Mouse (Mus musculus) erythroblast, adult 5-6 weeks (primary cell): Measurements from ENCODE around the gene Kif6. TPM values are rescaled to one million over a fixed set of nuclear protein-coding genes. Genes with fewer than 3 reads are reported as not detected.

ENCODE experiments used
- ATAC-seq: replicated peaks from 2 replicates; pipeline ENCODE4 v1.8.0; 2016; ENCODE audit warnings: moderate number of reproducible peaks, mild to moderate bottlenecking, moderate TSS enrichment, inconsistent platforms; ENCODE audit not compliant: poor library complexity, low FRiP score, severe bottlenecking
- total RNA-seq, 2 experiments: library from RNA; stranded (forward) in 1 of 2; stranded (reverse) in 1 of 2; fragments of 150-400 nt in 1 of 2; fragments of 200-764, 138-1000 nt in 1 of 2; gene quantifications; 2 replicates each; pipeline versions ENCODE4 v1.2.3 to v1.2.4; 2015 to 2017; ENCODE audit warnings: low replicate concordance in 2 of 2

Kif6 gene
- total RNA-seq, 2 experiments from 2014 or later: not detected

DNA sequence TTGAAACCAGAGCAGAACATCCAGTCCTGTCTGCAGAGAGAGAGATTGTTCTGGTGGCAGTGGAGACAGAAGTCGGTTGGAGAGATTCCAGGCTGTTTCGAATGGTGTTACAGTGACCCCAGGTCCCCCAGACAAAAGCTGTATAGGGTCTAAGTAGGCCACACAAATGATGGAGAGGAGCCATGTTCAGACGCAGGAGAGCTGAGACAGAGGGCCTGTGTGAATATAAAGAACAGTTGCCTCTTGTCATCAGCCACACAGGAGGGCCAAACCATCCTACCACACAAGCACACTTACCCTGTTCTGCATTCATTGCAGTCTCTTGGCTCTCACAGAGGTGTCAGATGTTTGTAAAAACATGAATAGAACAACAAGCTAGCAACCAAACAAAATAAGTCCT lies 37.4 kb downstream of the Kif6 start:
- ATAC-seq: no peak

DNA sequence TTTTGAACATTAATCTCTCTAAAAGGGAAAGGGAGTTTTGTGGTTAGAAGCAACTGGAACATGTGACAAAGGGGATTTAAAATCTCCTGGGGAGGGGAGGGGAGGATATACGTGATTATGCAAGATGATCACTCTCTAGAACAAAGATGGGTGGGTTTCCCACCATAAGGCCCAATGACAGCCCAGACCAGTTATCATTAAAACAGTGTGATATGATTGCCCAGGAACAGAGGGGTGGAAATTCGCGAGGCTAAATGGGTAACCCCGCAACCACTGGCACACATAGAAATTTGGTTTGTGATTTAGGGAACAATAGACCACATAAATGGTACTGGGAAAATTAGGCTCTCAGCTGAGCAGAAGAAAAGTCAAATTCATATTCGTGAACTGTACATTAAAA lies 37.9 kb downstream of the Kif6 start:
- no peak for ATAC-seq

DNA sequence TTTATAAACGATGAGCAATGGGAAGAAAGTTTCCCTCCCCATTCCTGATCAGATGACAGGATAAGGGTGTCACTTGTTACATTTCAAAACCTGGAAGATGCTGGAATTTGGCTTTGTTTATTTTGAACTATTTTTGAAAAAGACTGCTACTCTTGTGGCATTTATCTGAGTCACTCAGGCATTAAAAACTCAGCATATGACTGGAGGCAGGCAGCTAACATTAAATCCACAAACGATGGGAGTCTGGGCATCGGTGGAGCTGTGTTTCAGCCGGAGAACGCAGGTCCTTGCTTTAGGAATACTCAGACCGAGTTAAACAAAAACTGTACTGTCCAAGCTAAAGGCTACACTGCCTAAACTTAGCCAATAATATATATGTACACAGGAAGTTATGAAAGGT lies 46.7 kb downstream of the Kif6 start:
- ATAC-seq: no peak

DNA sequence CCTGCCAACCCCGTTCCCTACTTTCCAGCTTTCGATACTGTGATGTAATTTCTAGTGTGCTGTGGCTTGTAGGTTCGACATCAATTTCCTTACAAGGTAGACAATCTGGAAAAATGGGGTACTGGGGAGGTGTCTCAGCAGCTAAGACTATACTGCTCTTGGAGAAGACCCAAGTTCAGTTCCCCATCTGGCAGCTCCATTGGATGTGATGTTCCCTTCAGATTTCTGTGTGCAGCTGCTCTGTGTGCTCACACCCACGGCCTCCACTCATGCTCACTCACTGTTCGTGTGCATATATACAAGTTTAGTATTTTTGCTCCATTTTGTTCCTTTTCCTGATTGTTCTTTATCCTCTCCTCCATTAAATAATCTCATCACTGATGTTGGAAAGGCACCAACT lies 51.8 kb downstream of the Kif6 start:
- ATAC-seq: no peak

DNA sequence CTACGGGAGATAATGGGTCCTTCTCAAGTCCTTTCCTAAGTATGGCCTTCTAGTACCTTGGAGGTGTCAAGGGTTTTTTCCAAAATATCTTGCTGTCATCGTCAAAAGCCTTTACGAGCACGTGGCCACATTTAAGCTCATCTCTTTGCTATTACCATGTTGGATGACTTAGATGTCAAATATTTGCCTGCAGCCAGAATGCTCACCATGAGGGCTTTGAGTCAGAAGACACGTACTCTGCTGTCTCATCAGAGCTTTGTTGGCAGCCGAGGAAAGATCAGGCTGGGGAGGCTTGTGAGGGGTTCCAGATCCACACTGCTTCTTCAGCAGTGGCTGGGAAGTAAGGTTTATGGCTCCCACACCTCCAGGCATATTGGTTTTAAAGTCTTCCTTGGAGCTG lies 53.4 kb downstream of the Kif6 start:
- no peak for ATAC-seq

DNA sequence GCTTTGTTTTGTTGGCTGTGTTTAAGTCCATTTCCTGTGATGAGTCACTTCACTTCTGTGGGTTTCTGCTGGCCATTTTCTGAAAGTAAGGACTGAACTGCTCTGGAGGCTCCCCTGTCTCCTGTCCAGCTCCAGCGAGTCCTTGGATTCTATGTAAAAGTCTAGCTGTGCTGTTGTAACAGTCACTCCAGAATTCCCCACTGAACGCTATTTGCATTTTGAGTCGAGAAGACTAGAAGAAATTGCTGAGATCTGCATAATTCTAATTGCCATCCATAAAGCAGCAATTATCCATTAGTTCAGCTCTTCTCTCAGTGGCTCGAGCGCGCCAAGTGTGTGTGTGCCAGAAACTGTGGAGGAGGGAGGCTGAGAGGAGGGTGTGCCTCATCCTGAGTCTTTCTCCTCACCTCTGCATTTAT lies 57.0 kb downstream of the Kif6 start:
- no peak for ATAC-seq

DNA sequence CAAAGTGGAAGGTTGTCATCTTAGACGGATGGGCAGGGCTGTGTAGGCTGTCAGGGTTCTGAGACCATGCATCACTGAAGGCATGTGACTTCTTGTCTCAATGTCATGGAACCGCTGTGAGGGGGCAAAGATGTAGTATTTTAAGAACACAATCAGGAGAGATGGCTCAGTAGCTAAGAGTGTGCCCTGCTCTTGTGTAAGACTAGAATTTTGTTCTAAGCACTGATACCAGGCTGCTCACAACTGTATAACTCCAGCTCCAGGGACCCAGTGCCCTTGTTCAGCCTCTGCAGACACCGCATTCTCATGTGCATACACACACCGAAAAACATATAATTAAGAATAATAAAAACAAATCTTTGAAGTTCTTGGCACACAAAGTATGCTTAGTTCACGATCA lies 57.5 kb downstream of the Kif6 start:
- ATAC-seq: no peak

DNA sequence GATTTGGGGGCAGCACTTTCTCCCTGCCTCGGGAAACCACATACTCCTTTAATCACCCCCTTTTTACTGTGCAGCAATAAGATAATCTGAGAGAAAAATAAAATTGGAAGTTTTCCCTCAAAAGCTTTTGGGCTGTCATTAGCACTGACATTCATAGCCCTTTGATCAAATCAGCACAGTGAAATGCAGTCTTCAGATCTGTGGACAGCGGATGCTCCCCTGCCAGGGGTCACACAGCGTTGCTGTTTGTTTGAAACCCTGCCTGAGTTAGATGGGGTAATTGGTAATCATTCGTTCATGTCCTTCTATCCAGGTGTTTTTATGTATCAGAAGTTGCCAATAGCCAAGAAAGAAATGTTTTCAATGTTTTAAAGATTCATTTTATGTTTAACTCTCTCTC lies 60.7 kb downstream of the Kif6 start:
- no peak for ATAC-seq

DNA sequence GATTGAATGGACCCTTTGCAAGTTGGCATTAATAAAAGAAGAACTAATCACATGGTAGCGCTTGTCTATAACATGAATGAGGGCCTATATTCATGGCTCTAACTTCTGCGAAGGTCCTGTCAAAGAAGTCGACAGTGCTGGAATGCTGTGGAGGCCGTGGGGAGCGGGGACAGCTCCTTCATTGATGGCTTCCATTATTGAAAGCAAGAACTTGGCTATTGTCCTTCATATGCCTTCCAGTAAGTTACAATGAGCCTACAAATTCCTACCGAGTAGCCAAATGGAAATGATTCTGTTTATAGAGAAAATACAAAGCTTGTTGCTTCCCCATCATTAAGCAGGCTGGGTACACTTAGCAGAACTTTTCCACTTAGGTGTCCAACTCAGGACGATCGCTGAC lies 66.5 kb downstream of the Kif6 start:
- ATAC-seq: no peak

DNA sequence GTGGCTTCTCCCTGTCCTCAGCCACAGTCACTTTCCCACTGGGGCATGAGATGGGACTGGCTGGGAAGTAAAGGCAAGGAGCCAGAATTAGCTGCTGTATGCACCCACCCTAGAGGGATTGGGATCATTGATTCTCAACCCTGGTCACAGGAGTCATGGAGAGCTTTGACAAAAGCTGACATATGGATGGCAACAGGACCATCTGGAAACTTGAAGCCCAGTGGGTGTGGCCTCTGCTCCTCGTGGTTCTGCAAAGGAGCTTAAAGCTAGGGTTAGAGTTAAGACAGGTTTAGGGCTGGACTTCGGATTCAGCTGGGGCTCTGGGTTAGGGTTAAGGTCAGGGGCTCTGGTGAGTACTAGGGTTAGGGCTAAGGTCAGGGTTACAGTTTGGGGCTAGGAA lies 69.2 kb downstream of the Kif6 start:
- ATAC-seq: no peak

DNA sequence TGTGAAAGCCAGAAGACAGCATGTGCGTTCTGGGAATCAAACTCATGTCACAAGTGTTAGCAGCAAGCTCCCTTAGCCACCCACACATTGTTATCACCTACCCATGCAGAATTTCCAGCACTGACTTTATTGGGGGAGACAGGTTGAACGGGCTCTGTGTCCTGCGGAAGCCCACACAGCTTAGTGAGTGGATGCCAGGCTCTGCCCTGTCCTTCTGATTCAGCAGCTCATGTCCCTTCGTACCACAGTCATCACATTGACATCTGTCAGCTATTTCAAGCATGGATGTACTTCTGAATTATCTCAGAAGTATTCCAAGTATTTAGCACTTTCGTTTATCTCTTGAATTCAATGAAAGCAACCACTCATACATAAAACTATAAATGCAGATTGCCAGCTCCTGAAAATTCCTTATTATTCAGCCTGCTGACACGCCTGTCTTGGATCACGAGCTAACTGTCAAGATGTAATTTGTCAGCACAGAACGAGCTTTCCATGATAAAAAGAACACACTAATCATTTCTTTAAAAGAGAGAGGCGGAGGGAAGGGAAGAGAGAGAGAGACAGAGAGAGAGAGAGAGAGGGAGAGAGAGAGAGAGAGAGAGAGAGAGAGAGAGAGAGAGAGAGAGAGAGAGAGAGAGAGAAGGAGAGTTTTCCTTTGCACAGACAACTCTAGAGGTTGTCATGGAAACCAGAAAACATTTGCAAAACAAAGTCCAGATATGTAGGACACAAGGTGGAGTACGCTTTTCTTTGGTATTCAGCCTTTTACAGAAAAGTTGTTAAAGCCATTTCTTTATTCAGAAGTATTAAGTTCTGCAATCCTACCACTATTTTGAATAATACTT lies 75.9 kb downstream of the Kif6 start:
- no peak for ATAC-seq

DNA sequence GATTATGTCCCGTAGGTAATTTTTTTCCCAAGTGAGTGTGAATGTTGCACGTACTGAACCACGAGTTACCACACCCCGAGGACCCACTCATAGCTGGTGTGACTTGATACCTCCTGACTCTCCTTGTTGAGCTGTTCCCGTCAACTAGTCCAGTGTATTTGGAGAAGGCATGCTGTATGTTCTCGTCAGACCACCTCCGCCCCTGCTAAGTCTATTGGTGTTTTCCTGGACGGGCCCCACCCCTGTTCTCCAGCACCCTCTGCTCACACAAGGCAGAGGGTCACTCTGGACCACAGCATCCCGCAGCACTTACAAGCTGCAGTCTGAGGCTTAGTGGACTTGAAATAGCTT lies 76.5 kb downstream of the Kif6 start:
- no peak for ATAC-seq

DNA sequence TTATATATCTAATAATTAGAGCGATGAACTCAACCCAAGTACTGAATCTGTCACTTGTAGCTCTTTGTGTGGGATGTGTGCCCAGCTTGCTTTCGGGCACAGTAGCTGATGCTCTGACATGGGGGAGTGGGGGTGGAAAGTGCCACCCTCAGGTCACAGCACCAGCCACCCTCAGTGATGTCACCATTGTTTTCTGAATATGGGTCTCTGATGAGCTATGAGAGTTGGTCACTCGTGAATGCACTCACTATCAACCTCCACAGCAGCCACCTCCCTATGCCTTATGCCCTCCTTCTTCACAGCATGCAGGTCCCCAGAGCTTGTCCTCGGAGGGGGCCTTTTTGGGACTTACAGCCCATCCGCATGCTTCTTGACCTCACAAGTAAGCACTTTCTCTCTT lies 78.3 kb downstream of the Kif6 start:
- no peak for ATAC-seq

DNA sequence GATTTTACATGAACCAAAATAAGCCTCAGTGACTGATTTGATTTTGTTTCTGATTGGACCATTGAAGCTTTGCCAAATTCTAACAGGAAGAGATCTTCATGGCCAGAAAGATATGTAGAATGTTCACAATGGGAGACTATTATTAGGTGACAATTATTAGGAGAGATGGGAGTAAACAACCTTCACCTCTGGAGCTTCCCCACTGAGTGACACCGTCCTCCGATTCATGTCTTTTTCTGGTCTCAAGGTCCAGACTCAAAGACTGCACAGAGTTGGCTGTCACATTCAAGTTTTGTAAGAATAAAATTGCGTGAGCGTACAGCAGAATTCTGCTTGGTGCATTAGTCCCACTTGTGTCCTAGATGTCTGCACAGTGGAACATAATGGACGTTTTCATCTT lies 82.3 kb downstream of the Kif6 start:
- ATAC-seq: no peak

DNA sequence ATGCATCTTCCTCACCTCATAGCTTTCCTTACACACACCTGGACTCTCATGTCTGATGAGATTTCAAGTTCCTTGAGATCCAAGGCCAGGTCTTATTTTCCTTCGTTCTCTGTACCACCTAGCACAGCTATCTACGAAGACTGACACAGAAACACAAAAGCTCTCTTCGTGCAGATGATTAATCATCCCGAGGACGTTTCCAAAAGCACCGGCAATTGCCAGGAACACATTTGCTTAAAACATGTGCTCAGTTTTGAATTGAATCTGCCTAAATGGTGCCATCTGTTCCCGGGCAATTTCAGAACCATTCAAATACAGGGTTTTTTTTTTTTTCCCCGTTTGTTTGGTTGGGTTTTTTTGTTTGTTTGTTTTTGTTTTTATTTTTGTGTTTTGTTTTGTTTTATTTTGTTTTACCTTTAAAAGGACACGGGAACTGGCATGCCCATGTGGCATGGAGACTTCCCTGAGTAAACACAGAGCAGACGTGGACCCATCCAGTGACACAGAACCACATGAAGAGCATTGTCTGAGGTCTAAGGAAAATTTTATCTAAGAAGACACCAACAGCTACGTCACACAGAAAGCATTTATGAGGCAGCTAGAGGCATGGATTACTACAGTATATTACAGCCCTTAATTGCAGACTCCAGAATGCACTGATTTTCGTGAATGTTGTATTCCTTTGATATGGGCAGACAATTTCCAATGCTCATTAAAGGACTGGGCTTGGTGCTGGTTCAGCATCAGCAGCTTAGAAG lies 88.7 kb downstream of the Kif6 start:
- no peak for ATAC-seq

DNA sequence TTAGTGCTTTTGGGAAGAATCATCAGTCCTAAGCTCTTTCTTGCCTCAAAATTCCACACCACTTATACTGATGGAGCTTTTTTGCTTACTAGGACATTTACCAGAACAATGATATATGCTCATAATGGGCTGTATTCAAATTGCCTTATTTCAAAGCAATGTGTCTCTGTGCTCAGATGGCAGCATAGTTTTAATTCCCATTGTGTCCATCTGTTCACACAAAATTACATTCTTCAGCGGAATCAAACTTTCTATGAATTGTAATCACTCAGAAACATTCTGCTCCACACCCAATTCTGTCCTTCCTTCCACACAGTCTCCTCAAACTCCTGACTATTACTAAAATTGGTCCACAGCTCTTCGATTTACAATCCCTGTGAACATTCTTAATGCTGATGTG lies 94.3 kb downstream of the Kif6 start:
- no peak for ATAC-seq

DNA sequence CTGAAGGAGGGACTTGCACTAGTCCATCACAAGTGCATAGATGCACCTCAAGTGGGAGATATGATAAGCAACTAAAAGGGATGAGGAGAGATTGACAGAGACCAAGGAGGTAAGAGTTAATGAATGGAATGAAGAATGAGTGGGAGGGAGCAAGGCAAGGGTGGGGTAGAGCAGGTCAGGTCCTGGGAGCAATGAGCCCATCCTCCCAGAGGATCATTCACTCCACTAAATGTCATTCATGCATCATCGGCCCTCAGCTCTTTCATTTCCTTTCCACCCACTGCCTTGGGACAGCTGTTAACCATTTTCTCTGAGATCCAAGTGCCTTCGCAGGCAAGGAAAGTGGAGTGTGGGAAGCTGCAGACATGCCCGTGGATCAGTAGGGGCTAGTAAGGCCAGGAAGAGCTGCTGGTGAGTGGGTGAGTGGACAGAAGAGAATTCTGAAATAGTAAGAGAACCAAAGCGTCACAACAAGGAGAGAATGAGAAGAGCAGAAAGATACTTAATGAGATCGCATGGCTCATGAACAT lies 95.2 kb downstream of the Kif6 start:
- no peak for ATAC-seq

DNA sequence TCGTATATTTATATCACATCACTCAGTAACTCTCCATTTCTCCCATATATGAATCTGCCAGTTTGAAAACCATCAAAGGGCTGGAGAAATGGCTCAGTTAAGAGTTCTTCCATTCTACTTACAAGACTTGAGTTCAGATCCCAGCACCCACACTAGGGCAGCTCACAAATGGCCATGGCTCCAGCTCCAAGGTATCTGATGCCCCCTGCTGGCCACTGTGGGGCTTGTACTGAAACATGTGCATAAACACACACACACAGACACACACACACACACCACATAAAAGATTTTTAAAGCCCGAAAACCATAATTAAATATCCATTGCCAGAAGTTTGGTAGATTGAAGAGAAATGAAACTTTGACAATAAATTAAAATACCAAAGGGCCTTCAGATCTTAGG lies 111.3 kb downstream of the Kif6 start:
- no peak for ATAC-seq

DNA sequence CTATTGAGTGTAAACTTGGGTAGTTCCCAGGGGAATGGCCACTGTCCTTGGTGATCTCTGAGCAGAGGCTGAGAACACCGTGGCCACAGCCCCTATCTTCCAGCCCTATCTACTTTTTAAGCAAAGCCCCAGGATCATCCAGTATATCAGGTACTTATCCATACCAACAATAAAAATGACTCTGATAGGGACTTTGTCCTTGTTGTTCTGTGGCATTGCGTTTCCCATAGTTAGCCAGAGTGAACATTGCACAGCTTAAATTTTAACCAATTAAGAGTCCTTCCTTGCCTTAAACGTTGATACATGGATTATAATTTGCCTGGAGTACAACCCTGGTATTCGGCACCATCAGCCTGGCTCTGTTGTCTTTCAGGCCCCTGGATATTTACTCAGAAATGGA lies 112.0 kb downstream of the Kif6 start:
- ATAC-seq: no peak

DNA sequence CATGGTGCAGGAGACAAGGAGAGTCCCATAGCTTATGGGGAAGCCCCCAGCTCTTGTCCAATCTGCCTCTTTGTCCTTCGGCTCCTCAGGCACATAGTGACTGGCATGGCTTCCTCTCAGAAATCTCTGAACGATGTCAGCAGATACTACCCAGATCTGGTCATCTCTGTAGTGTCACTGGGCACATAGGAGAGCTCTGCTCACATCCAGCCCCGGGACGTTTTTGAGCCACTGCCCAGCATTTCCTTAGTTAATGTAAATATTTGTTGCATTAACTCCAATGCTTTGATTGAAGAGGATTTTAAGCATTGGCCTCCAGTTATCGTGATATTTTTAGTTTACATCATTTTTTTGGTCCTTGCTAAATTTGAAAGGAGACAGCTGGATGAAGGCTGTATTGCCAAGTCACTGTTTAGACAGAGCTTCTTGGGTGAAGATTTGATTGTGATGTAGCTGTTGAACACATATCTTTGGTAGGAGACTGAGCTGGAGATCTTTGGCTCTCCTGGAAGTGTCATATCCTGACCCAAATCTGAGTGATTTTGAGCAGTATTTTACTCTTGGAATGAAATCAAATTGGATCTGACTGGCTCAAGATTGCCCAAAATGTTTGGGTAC lies 112.6 kb downstream of the Kif6 start:
- ATAC-seq: no peak

DNA sequence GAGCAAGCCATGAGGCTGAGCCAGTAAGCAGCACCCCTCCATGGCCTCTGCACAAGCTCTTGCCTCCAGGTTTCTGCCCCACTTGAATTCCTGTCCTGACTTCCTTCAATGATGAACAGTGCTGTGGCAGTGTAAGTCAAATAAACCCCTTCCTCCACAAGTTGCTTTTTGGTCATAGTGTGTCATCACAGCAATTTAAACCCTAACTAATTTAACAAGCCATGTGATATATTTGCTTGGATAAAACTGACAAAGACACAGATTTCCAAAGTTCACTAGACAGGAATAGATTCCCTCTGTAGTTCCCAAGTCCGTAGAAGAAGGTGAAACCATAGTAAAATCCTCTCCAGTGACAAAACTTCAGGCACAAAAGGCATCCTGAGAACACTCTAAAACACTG lies 114.9 kb downstream of the Kif6 start:
- no peak for ATAC-seq
